Mouse (Mus musculus) forebrain, embryonic 15.5 days (tissue): ENCODE results near the gene Rnf214. TPM values are rescaled to one million over a fixed set of nuclear protein-coding genes. Genes with fewer than 3 reads are reported as not detected.

ENCODE experiments used
- ATAC-seq: fragments of 200-750 bp; cut with Nextera tagmentation; replicated peaks from 2 replicates; pipeline ENCODE4 v1.8.0; 2017; ENCODE audit warnings: mild to moderate bottlenecking, moderate TSS enrichment, moderate library complexity
- H3K27ac ChIP-seq: fragments of 300-500 bp; sonication (generic); replicated peaks from 2 replicates; pipeline ENCODE4 v1.5.1; 2015; ENCODE audit warnings: mild to moderate bottlenecking, inconsistent platforms
- H3K27me3 ChIP-seq: fragments of 300-500 bp; sonication (generic); 2 replicates; pipeline ENCODE4 v1.6.1; 2015; ENCODE audit warnings: inconsistent platforms
- H3K36me3 ChIP-seq: fragments of 300-500 bp; sonication (generic); 2 replicates; pipeline ENCODE4 v1.6.1; 2015; ENCODE audit warnings: mild to moderate bottlenecking, inconsistent platforms
- H3K4me1 ChIP-seq: fragments of 300-500 bp; sonication (generic); 2 replicates; pipeline ENCODE4 v1.6.1; 2015; ENCODE audit warnings: inconsistent platforms
- H3K4me2 ChIP-seq: fragments of 300-500 bp; sonication (generic); replicated peaks from 2 replicates; pipeline ENCODE4 v1.6.1; 2015; ENCODE audit warnings: mild to moderate bottlenecking, inconsistent platforms
- H3K4me3 ChIP-seq: fragments of 300-500 bp; sonication (generic); 2 replicates; pipeline ENCODE4 v1.5.1; 2015; ENCODE audit warnings: mild to moderate bottlenecking, inconsistent platforms
- H3K9ac ChIP-seq: fragments of 300-500 bp; sonication (generic); replicated peaks from 2 replicates; pipeline ENCODE4 v1.6.1; 2015; ENCODE audit warnings: mild to moderate bottlenecking, inconsistent platforms
- H3K9me3 ChIP-seq: fragments of 300-500 bp; sonication (generic); 2 replicates; pipeline ENCODE4 v1.6.1; 2016; ENCODE audit warnings: inconsistent platforms
- WGBS: fragments of 180-500 bp; shearing (Covaris S2); methylation state at CpG from one replicate; pipeline ENCODE4 v1.1.7; 2015; ENCODE audit warnings: mixed read lengths; 5-methylcytosine and 5-hydroxymethylcytosine counted together
- microRNA-seq: library from miRNA; unstranded; fragments of <30 nt; microRNA quantifications from one replicate; pipeline ENCODE4, GENCODE M21; 2016
- polyA plus RNA-seq: library from polyadenylated mRNA; unstranded; fragments of >200 nt; fragmentation: Nextera tagmentation; extraction: Ambion mirVana; gene quantifications from 2 replicates; pipeline ENCODE4 v1.2.1, GENCODE M21; 2015

Rnf214 gene
- polyA plus RNA-seq, 1 experiment from 2014 or later: 96.9 TPM

DNA sequence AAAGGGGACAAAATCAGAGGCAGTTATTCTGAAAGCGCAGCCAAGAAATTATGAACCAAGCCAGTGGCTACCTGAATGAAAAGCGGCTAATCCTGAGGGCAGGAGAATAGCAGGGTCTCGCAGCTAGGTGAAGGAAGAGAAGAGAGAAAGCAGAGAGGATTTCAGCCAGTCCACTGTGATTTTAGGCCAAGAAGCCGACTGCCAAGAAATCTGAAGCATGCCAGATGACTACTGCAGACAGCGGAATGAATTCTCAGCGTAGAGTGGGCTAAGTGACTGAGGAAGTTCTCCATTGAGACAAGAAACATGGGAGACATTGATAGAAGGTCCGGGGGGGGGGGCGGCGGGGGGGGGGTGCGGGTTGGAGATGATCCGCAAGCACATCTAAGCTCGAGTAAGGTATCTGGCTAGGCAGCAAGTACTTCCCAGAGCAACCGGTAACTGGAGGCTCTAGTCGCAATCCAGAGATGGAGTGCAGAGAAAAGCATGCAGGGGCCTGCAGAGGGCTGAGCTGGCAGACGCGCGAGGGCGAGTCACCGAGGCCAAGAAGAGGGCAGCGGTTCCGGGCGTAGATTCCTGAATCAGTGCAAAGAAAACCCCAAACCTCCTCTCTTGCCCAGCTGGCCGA lies 78.9 kb downstream of the Rnf214 start:
- Histone ChIP-seq H3K9ac (peak overlapping the region; percentile 77), H3K4me1 (peaks cover 11% of the 10 kb centered on the region), H3K27me3 (no peaks in the 10 kb centered on the region), H3K27ac (peak overlapping the region; percentile 69), H3K4me3 (peak overlapping the region; percentile 87), H3K9me3 (no peaks in the 10 kb centered on the region), H3K36me3 (no peaks in the 10 kb centered on the region), H3K4me2 (peak overlapping the region; percentile 77)
- ATAC-seq: peak; percentile 24
- 4% methylated on average over 23 of the region's 23 CpGs for WGBS

DNA sequence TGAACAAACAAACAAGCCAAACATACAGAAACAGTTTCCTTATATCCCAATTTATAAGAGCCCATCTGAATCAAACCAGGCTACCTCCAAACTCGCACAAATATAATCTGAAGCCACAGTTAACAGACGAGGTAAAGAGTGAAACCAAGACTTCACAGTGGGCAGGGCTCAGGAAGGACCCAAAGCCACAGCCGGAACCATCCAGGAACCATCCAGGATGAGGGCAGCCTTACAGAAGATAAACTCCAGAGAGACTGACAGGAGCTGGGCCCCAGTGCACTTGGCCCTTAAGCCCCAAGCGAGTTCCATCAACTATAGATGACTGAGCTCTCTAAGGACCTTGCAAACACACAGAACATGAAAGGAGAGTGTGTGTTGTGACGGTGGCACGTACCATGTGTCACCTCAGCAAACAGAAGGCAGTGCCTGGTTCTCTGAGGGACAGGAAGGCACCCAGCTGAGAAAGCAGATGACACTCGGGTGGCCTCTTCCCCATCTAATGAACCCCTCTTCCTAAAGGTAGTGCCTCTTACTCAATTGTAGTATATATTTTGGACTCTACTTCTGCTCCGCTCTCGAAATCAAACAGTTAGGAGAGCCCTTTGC lies 88.2 kb downstream of the Rnf214 start:
- Histone ChIP-seq H3K27me3 (no peaks in the 10 kb centered on the region), H3K4me2 (no peak overlapping the region), H3K9me3 (no peaks in the 10 kb centered on the region), H3K4me1 (peaks cover 10% of the 10 kb centered on the region), H3K27ac (no peak overlapping the region), H3K36me3 (peaks cover 14% of the 10 kb centered on the region; the same call in 1 of the 2 replicates), H3K4me3 (no peak overlapping the region), H3K9ac (no peak overlapping the region)
- WGBS: 88% methylated on average over 9 of the region's 9 CpGs
- ATAC-seq: no peak

DNA sequence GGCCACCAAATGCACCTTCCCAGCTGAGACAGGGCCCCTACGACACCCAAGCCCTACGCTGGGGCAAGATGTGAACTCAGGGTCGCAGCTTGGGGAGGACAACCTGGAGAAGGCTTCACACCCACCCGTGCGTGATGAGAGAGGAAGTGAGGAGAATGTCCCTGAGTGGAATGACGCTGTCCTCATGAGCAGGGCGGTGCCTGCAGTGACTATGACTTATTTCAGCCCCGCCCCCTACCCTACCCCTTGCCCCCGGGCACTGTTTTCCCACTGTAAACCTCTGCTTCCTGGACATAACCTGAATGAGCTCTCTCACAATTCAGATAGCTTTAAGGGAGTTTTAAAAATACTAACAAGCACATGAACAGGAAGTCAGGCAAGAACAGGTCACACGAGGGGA lies 91.2 kb downstream of the Rnf214 start:
- no peak; the same call in 1 of the 2 replicates for ATAC-seq

DNA sequence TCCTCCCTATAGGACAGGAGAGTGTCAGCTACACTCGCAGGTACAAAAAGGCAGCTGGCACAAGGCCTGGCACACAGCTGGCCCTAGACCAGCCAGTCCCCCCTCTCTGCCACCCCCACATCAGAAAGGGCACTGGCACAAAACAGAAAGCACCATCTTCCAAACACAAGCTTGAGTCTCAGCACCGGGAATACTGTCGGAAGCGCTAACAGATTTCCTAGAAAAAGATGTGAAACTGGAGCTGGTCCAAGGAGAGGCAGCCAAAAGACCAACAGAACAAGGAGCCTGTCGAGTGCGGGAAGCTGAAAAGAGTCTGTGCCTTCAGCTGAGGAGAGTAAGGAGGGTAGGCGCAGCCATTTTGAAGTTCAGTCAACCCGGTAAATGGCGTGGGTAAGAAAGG lies 91.6 kb downstream of the Rnf214 start:
- Histone ChIP-seq H3K36me3 (peaks cover 11% of the 10 kb centered on the region; the same call in 1 of the 2 replicates), H3K27me3 (no peaks in the 10 kb centered on the region), H3K27ac (peak overlapping the region; percentile 70), H3K4me1 (peaks cover 18% of the 10 kb centered on the region), H3K9ac (no peak overlapping the region), H3K9me3 (no peaks in the 10 kb centered on the region), H3K4me2 (no peak overlapping the region), H3K4me3 (no peak overlapping the region)
- WGBS: 48% methylated on average over 9 of the region's 9 CpGs
- no peak; the same call in 1 of the 2 replicates for ATAC-seq

More for the DNA sequence above, 91.2 kb downstream of the Rnf214 start:
- Histone ChIP-seq H3K4me3 (no peak overlapping the region), H3K9ac (no peak overlapping the region), H3K4me1 (peaks cover 18% of the 10 kb centered on the region), H3K27me3 (no peaks in the 10 kb centered on the region), H3K27ac (peak overlapping the region; percentile 70), H3K9me3 (no peaks in the 10 kb centered on the region), H3K36me3 (peaks cover 11% of the 10 kb centered on the region; the same call in 1 of the 2 replicates), H3K4me2 (no peak overlapping the region)
- 90% methylated on average over 10 of the region's 10 CpGs for WGBS

Small RNA genes lying within 50 kb of the gene (microRNA-seq; reads per million reads assigned to microRNA genes)
- gene Mir7087: not detected

Other genes with a start within 250 kb of the Rnf214 start
- gene Cep164, start 78.2 kb downstream of the Rnf214 start, polyA plus RNA-seq: 14.5 and 18.2 TPM in 2 replicates
- 47.2 and 47.4 TPM in 2 replicates for gene Bace1, start 68.3 kb downstream of the Rnf214 start, polyA plus RNA-seq
- gene Pcsk7, start 414 bp downstream of the Rnf214 start, polyA plus RNA-seq: 25.6 and 26.7 TPM in 2 replicates
- 2.6 and 2.8 TPM in 2 replicates for gene Tagln, start 29.1 kb upstream of the Rnf214 start, polyA plus RNA-seq
- gene Sidt2, start 48.3 kb upstream of the Rnf214 start, polyA plus RNA-seq: 37.2 and 37.6 TPM in 2 replicates
- gene Pafah1b2, start 105.8 kb upstream of the Rnf214 start, polyA plus RNA-seq: 284 and 289 TPM in 2 replicates
- gene Sik3, start 105.9 kb upstream of the Rnf214 start, polyA plus RNA-seq: 7.8 and 9.2 TPM in 2 replicates